ENCODE assay signal across 12 mouse cellular contexts in the genomic region with DNA sequence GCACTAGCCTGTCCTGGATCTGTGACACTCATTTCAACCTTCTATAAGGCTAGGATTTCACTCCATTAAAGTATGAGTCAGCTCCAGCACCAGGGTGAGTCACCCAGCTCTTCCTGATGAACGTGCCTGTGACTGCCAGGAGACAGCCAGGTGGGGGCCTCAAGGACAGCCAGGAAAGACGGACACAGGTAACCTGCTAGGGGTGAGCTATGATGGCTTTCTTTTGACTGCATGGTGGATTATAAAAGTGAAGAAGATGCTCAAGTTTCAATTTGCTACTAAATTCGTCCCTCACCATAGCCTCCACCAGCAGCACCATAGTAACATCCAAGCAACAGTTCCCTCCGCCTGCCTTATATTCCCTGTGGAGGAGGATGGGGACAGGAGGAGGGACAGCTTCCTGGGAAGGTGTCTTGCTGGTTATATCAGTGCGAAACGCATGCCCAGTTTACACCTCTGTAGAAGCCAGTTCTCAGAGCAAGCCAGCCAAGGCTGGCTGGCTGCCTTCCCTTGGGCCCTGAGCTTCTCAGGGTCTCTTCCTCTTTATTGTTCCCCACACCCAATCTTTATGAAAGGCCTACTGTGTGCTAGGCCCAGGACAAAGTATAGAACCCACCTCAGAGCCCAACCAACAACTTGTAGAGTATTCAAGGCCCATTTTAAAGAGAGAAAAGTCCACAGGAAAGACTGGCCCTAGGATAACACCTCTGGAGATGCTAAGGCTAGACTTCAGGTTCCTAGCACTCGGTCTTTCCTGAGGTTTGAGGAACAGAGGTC. TPM values are rescaled to one million over a fixed set of nuclear protein-coding genes. Genes with fewer than 3 reads are reported as not detected.
DNase-seq lines count a peak whose midpoint lies in the region; TF ChIP-seq lines count a peak whose summit lies in the region.
"Had no signal": no experiment of that assay in that cellular context is flagged by ENCODE, and none has a peak within 500 bp of the region (broad histone marks: within the 10 kb centered on the region; RNA-seq: fewer than 3 reads in every experiment).

No protein-coding gene starts in this region.

- no peaks in the 10 kb centered on the region for H3K27me3 ChIP-seq in heart, adult 2 months (ENCODE audit: control insufficient read depth, insufficient read depth, low read length)
- H3K27me3 ChIP-seq: limb, embryonic 13.5 days had no signal

- DNase-seq in heart, adult 11 months: peak; percentile 80
- DNase-seq in heart, adult 2 months: no peak
- DNase-seq in 3T3-L1 (ENCODE audit: low read depth, low spot score): peak; percentile 83
- peak; percentile 48 for DNase-seq in adipocyte (ENCODE audit: low spot score)
- DNase-seq in left cerebral cortex, postnatal 36 days (ENCODE audit: low spot score in 2 of 2): peak; percentile 59 to 67
- no peak for DNase-seq in spleen, postnatal 36 days (ENCODE audit: low spot score in 2 of 2)
- DNase-seq in spleen, adult 12 weeks (ENCODE audit: low spot score): no peak
- DNase-seq in testis, postnatal 14 days (ENCODE audit: low spot score): no peak
- DNase-seq: cerebellum, adult 9-11 months; kidney, postnatal 14 days had no signal

- peaks cover 2% of the 10 kb centered on the region; the same call in 1 of the 2 replicates for H3K4me1 ChIP-seq in heart, adult 2 months (ENCODE audit: control insufficient read depth, insufficient read depth, low read length)

- no peak for TF ChIP-seq CTCF in heart, adult 2 months (IDR thresholded peaks at IDR 0.05)

- no peak overlapping the region for H3K9ac ChIP-seq in heart, adult 2 months (ENCODE audit: low read depth, low read length)
- H3K9ac ChIP-seq: hindbrain, embryonic 13.5 days; limb, embryonic 13.5 days had no signal

- H3K79me2 ChIP-seq in heart, adult 2 months (replicated peaks; ENCODE audit: control insufficient read depth, insufficient read depth, low read length): no peaks in the 10 kb centered on the region

- 67% methylated on average over 7 of the region's 7 CpGs for WGBS in heart, adult 2 months

- no peaks in the 10 kb centered on the region for H3K36me3 ChIP-seq in heart, adult 2 months (ENCODE audit: control insufficient read depth, insufficient read depth, low read length)
- H3K36me3 ChIP-seq: hindbrain, embryonic 13.5 days; limb, embryonic 13.5 days had no signal

- no peak overlapping the region for H3K4me3 ChIP-seq in heart, adult 2 months
- H3K4me3 ChIP-seq: hindbrain, embryonic 13.5 days; limb, embryonic 13.5 days had no signal

- no peak overlapping the region for H3K27ac ChIP-seq in heart, adult 2 months
- H3K27ac ChIP-seq: hindbrain, embryonic 13.5 days; limb, embryonic 13.5 days had no signal

- intact Hi-C loops in heart, adult 2 months (cut with DNase I): no loop called here
- intact Hi-C loops in left cerebral cortex, postnatal 36 days (cut with DNase I): loop anchor here (5.0 kb wide), 1 partner anchor 35 kb away; no protein-coding TSS in a partner anchor

- no peak for TF ChIP-seq POLR2A in heart, adult 2 months (IDR thresholded peaks at IDR 0.05; ENCODE audit: insufficient read depth, low read depth, low read length)

- TF ChIP-seq EP300 in heart, adult 2 months (IDR thresholded peaks at IDR 0.05; ENCODE audit: insufficient read depth, low read depth, low read length): no peak

RNA-seq across cellular contexts. Expression of gene Slc2a1, which starts 6.0 kb away (rescaled TPM):
- total RNA-seq in heart, adult 2 months (2021): 10 to 100 TPM in 1 of 2 experiments, 1 to 10 TPM in 1; 8.9 to 18.9 TPM
- 16.6 and 18.1 TPM in 2 replicates for polyA plus RNA-seq in heart, adult 2 months (2012; rRNA removed)
- total RNA-seq in left cerebral cortex, postnatal 36 days (2021): 100 to 1,000 TPM; 107 to 126 TPM

Comparison
In these comparisons a context has a peak if more than half of its experiments do, and no peak if none do; other contexts are left out.
1. DNase-seq: peak in heart, adult 11 months (single experiment), 3T3-L1 (single experiment), adipocyte (single experiment) and left cerebral cortex, postnatal 36 days (2 of 2); none in heart, adult 2 months (0 of 2), spleen, postnatal 36 days (0 of 2), spleen, adult 12 weeks (single experiment) and testis, postnatal 14 days (single experiment).
2. RNA of gene Slc2a1, which starts 6.0 kb away (total RNA-seq): 107 to 126 TPM in left cerebral cortex, postnatal 36 days; 8.9 to 18.9 TPM in heart, adult 2 months; every median in the first group is over 4 times any median in the second.